Mouse (Mus musculus) liver, embryonic 14.5 days (tissue): ENCODE measurements around the gene Ntm. TPM values are rescaled to one million over a fixed set of nuclear protein-coding genes. Genes with fewer than 3 reads are reported as not detected.

Experiments used
- ATAC-seq: fragments of 200-750 bp; cut with Nextera tagmentation; 2 replicates; pipeline ENCODE4 v1.8.0; 2017; ENCODE audit warnings: moderate number of reproducible peaks, mild to moderate bottlenecking, moderate library complexity; ENCODE audit not compliant: insufficient read depth
- DNase-seq, 3 experiments: peaks; one replicate each; pipeline ENCODE4 v3.0.0-alpha.2; 2012 to 2013; ENCODE audit warnings: low read depth in 3 of 3, low spot score in 3 of 3
- H3K27ac ChIP-seq: fragments of 300-500 bp; sonication (generic); 2 replicates; pipeline ENCODE4 v1.5.1; 2014; ENCODE audit warnings: moderate library complexity, mild to moderate bottlenecking, control low read depth, inconsistent platforms
- H3K27me3 ChIP-seq: fragments of 300-500 bp; sonication (generic); 2 replicates; pipeline ENCODE4 v1.6.1; 2014; ENCODE audit warnings: mild to moderate bottlenecking, low read length, moderate library complexity; ENCODE audit not compliant: control insufficient read depth, insufficient read depth
- H3K36me3 ChIP-seq: fragments of 300-500 bp; sonication (generic); replicated peaks from 2 replicates; pipeline ENCODE4 v1.6.1; 2014; ENCODE audit warnings: low read depth; ENCODE audit not compliant: control insufficient read depth, insufficient read depth
- H3K4me1 ChIP-seq, 2 experiments: fragments of 200-500 bp in 1 of 2; fragments of 300-500 bp in 1 of 2; sonication (generic) in 1 of 2; replicated peaks; 2 replicates each; pipeline ENCODE4 v1.6.1; 2012 to 2014; ENCODE audit warnings: antibody characterized with exemption in 1 of 2, inconsistent platforms in 1 of 2, low read length in 1 of 2; ENCODE audit not compliant: control insufficient read depth in 2 of 2, insufficient read depth in 2 of 2
- H3K4me2 ChIP-seq: fragments of 300-500 bp; sonication (generic); 2 replicates; pipeline ENCODE4 v1.6.1; 2014; ENCODE audit warnings: low read depth, mild to moderate bottlenecking, control low read depth, moderate library complexity
- H3K4me3 ChIP-seq, 2 experiments: fragments of 200-500 bp in 1 of 2; fragments of 300-500 bp in 1 of 2; sonication (generic) in 1 of 2; 2 replicates each; pipeline ENCODE4 v1.5.1; 2012 to 2014; ENCODE audit warnings: low read depth in 2 of 2, low read length in 2 of 2, mild to moderate bottlenecking in 2 of 2, control low read depth in 1 of 2, inconsistent platforms in 1 of 2, moderate library complexity in 1 of 2; ENCODE audit not compliant: insufficient read depth in 1 of 2
- H3K9ac ChIP-seq: fragments of 300-500 bp; sonication (generic); replicated peaks from 2 replicates; pipeline ENCODE4 v1.6.1; 2014; ENCODE audit warnings: mild to moderate bottlenecking, control low read depth, moderate library complexity
- H3K9me3 ChIP-seq: fragments of 300-500 bp; sonication (generic); 2 replicates; pipeline ENCODE4 v1.6.1; 2016; ENCODE audit warnings: low read length, mixed read lengths; ENCODE audit not compliant: control insufficient read depth
- CTCF ChIP-seq: IDR thresholded peaks from 2 replicates; pipeline ENCODE4 v1.5.1; 2016; ENCODE audit warnings: antibody characterized with exemption, low read depth, control low read depth
- EP300 ChIP-seq: IDR thresholded peaks from 2 replicates; pipeline ENCODE4 v1.6.1; 2016; ENCODE audit warnings: antibody characterized with exemption, low read depth
- WGBS: fragments of 180-500 bp; shearing (Covaris S2); extraction: QIAGEN DNeasy Blood & Tissue Kit; methylation state at CpG from one replicate; pipeline ENCODE4 v1.1.7; 2014; ENCODE audit not compliant: insufficient replicate concordance; 5-methylcytosine and 5-hydroxymethylcytosine counted together
- polyA plus RNA-seq, 2 experiments: library from polyadenylated mRNA; depleted of rRNA in 1 of 2; stranded (reverse) in 1 of 2; unstranded in 1 of 2; fragments of >200 nt; fragmentation: Nextera tagmentation in 1 of 2; extraction: Ambion mirVana in 1 of 2; gene quantifications; 2 replicates each; pipeline versions ENCODE4 v1.2.1 to v1.2.3; 2012 to 2014

Gene Ntm
- polyA plus RNA-seq, 2 experiments: 0.21 to 0.30 TPM

GRCm38 (mm10) chr9:29100624-29101023, 862.3 kb downstream of the Ntm start:
- Histone ChIP-seq H3K4me1 (no peaks in the 10 kb centered on the region), H3K9me3 (no peaks in the 10 kb centered on the region), H3K4me2 (no peak overlapping the region), H3K36me3 (no peaks in the 10 kb centered on the region), H3K4me3 (no peak overlapping the region), H3K27ac (no peak overlapping the region), H3K27me3 (no peaks in the 10 kb centered on the region), H3K9ac (no peak overlapping the region)
- ATAC-seq: no peak
- TF ChIP-seq EP300: no peak
- no peak for TF ChIP-seq CTCF
- WGBS: 57% methylated on average over 5 of the region's 5 CpGs
- no peak for DNase-seq

DNA sequence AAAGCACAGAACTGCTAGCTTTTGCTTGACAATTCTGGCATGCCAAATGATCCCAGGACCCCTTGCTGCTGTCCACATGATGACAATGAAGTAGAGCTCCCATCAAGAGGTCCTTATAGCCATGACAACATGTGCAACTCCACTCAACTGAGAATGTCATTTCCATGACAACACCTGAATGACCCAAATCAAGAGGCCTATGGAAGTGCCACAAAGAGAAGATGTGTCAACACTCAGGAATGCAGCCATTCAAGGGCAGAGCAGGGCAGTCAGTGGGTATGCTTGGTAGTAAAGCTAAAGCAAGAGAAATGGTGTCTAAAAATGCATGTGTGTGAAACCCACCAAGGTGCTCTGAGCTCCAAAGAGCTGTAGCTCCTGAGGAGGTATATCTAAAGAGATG, 870.5 kb downstream of the Ntm start:
- Histone ChIP-seq H3K27me3 (no peaks in the 10 kb centered on the region), H3K9ac (no peak overlapping the region), H3K9me3 (no peaks in the 10 kb centered on the region), H3K27ac (no peak overlapping the region), H3K36me3 (no peaks in the 10 kb centered on the region), H3K4me3 (no peak overlapping the region), H3K4me2 (no peak overlapping the region), H3K4me1 (no peaks in the 10 kb centered on the region)
- TF ChIP-seq CTCF (no peak), EP300 (no peak)
- DNase-seq (no peak), ATAC-seq (no peak)

- H3K27me3 ChIP-seq: no peaks in the 10 kb centered on the region
- H3K4me1 ChIP-seq: no peaks in the 10 kb centered on the region
- H3K4me2 ChIP-seq: no peak overlapping the region
- no peak overlapping the region for H3K27ac ChIP-seq
- TF ChIP-seq CTCF (no peak), EP300 (no peak)
- 48% methylated on average over 5 of the region's 5 CpGs for WGBS
- H3K36me3 ChIP-seq: no peaks in the 10 kb centered on the region
- DNase-seq: no peak
- no peak overlapping the region for H3K4me3 ChIP-seq
- no peak overlapping the region for H3K9ac ChIP-seq
- no peaks in the 10 kb centered on the region for H3K9me3 ChIP-seq
- ATAC-seq: no peak
Observed at GRCm38 (mm10) chr9:29088657-29089056, 874.3 kb downstream of the Ntm start.

GRCm38 (mm10) chr9:29087656-29088055, 875.3 kb downstream of the Ntm start:
- H3K9me3 ChIP-seq: no peaks in the 10 kb centered on the region
- no peak for ATAC-seq
- H3K4me2 ChIP-seq: no peak overlapping the region
- H3K4me3 ChIP-seq: no peak overlapping the region
- H3K36me3 ChIP-seq: no peaks in the 10 kb centered on the region
- TF ChIP-seq EP300 (no peak), CTCF (no peak)
- H3K27me3 ChIP-seq: no peaks in the 10 kb centered on the region
- no peak overlapping the region for H3K27ac ChIP-seq
- H3K4me1 ChIP-seq: no peaks in the 10 kb centered on the region
- DNase-seq: no peak
- H3K9ac ChIP-seq: no peak overlapping the region
- 39% methylated on average over 4 of the region's 4 CpGs for WGBS

GRCm38 (mm10) chr9:29087171-29087570, 875.8 kb downstream of the Ntm start:
- DNase-seq: no peak
- no peak for ATAC-seq

GRCm38 (mm10) chr9:29075924-29076577, 886.9 kb downstream of the Ntm start:
- no peak overlapping the region for H3K27ac ChIP-seq
- no peak for DNase-seq
- H3K9me3 ChIP-seq: no peaks in the 10 kb centered on the region
- H3K4me1 ChIP-seq: no peaks in the 10 kb centered on the region
- H3K9ac ChIP-seq: no peak overlapping the region
- H3K36me3 ChIP-seq: no peaks in the 10 kb centered on the region
- TF ChIP-seq CTCF (no peak), EP300 (no peak)
- no peak overlapping the region for H3K4me3 ChIP-seq
- 59% methylated on average over 5 of the region's 5 CpGs for WGBS
- no peak for ATAC-seq
- H3K4me2 ChIP-seq: no peak overlapping the region
- no peaks in the 10 kb centered on the region for H3K27me3 ChIP-seq

More at GRCm38 (mm10) chr9:29087171-29087570, 875.8 kb downstream of the Ntm start:
- Histone ChIP-seq H3K27me3 (no peaks in the 10 kb centered on the region), H3K4me2 (no peak overlapping the region), H3K27ac (no peak overlapping the region), H3K9ac (no peak overlapping the region), H3K36me3 (no peaks in the 10 kb centered on the region), H3K4me3 (no peak overlapping the region), H3K9me3 (no peaks in the 10 kb centered on the region), H3K4me1 (no peaks in the 10 kb centered on the region)
- TF ChIP-seq CTCF (no peak), EP300 (no peak)
